In the genomic region with DNA sequence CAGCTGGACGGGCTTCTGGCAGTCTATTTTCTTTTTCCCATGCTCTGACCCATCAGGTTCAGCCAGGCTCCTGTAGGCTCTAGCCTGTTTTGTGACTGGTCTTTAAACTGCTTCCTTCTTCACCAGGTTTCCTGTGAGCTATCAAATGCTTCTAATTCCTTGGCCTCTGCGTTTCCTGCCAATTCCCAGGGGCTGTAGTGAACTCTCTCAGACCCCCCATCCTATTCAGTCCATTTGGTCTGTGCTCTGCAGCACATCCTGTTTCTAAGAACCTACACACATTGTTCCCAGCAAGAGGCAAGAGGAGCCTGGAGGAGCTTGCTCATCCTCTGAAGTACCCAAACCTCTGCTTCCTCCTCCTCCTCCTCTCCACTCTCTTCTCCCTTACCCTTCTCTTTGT, we compare ENCODE assay signal across 9 mouse cellular contexts.
DNase-seq lines count a peak whose midpoint lies in the region; ATAC-seq lines count a peak whose summit lies in the region.
"Had no signal": no experiment of that assay in that cellular context is flagged by ENCODE, and none has a peak within 500 bp of the region (broad histone marks: within the 10 kb centered on the region; RNA-seq: fewer than 3 reads in every experiment).

No protein-coding gene starts in this region.

- H3K4me1 ChIP-seq in embryonic facial prominence, embryonic 11.5 days (ENCODE audit: control insufficient read depth, insufficient read depth, low read length): no peaks in the 10 kb centered on the region
- peaks cover 10% of the 10 kb centered on the region for H3K4me1 ChIP-seq in limb, embryonic 13.5 days
- no peaks in the 10 kb centered on the region for H3K4me1 ChIP-seq in forebrain, embryonic 15.5 days

- H3K27ac ChIP-seq in embryonic facial prominence, embryonic 11.5 days (replicated peaks; ENCODE audit: low read depth, low read length): no peak overlapping the region
- H3K27ac ChIP-seq in limb, embryonic 13.5 days: 0 out of 2 replicates have a peak overlapping the region, but pooled peaks have one; percentile 28
- H3K27ac ChIP-seq in forebrain, embryonic 15.5 days (replicated peaks): no peak overlapping the region

- H3K27me3 ChIP-seq in embryonic facial prominence, embryonic 11.5 days (ENCODE audit: control insufficient read depth, insufficient read depth, low read length): no peaks in the 10 kb centered on the region
- no peaks in the 10 kb centered on the region for H3K27me3 ChIP-seq in limb, embryonic 13.5 days
- H3K27me3 ChIP-seq in forebrain, embryonic 15.5 days: no peaks in the 10 kb centered on the region

- peak; percentile 17 for DNase-seq in gastrocnemius, postnatal 14 days
- DNase-seq in gastrocnemius, adult 8-10 months (ENCODE audit: low spot score in 2 of 2): no peak
- peak; percentile 59 for DNase-seq in embryonic facial prominence, embryonic 11.5 days (ENCODE audit: low spot score)
- peak; percentile 25 to 29 for DNase-seq in heart, postnatal 36 days
- DNase-seq in frontal cortex, postnatal 25 days (ENCODE audit: low spot score in 2 of 2): no peak
- no peak for DNase-seq in layer of hippocampus, adult 9-11 months
- DNase-seq: spleen, adult 18-20 months had no signal

- no peak overlapping the region for H3K9ac ChIP-seq in embryonic facial prominence, embryonic 11.5 days (replicated peaks; ENCODE audit: low read length)
- H3K9ac ChIP-seq in limb, embryonic 13.5 days: no peak overlapping the region
- no peak overlapping the region for H3K9ac ChIP-seq in forebrain, embryonic 15.5 days (replicated peaks)

- H3K4me3 ChIP-seq in embryonic facial prominence, embryonic 11.5 days (ENCODE audit: low read depth, low read length): no peak overlapping the region
- no peak overlapping the region for H3K4me3 ChIP-seq in limb, embryonic 13.5 days
- no peak overlapping the region for H3K4me3 ChIP-seq in forebrain, embryonic 15.5 days

- WGBS in embryonic facial prominence, embryonic 11.5 days: 10% methylated on average over 2 of the region's 2 CpGs
- WGBS in limb, embryonic 13.5 days: 21% methylated on average over 2 of the region's 2 CpGs
- WGBS in forebrain, embryonic 15.5 days: 70% methylated on average over 2 of the region's 2 CpGs

- H3K9me3 ChIP-seq in embryonic facial prominence, embryonic 11.5 days (replicated peaks; ENCODE audit: control insufficient read depth, low read length): no peaks in the 10 kb centered on the region
- no peaks in the 10 kb centered on the region for H3K9me3 ChIP-seq in limb, embryonic 13.5 days
- H3K9me3 ChIP-seq in forebrain, embryonic 15.5 days: no peaks in the 10 kb centered on the region

- no peak overlapping the region for H3K4me2 ChIP-seq in embryonic facial prominence, embryonic 11.5 days (ENCODE audit: low read depth, low read length)
- no peak overlapping the region for H3K4me2 ChIP-seq in limb, embryonic 13.5 days (replicated peaks)
- no peak overlapping the region for H3K4me2 ChIP-seq in forebrain, embryonic 15.5 days (replicated peaks)

- intact Hi-C loops in gastrocnemius, postnatal 14 days (cut with DNase I; ENCODE audit: low total_unique reads): no loop called here
- intact Hi-C loops in heart, postnatal 36 days (cut with DNase I): no loop called here

- no peaks in the 10 kb centered on the region for H3K36me3 ChIP-seq in embryonic facial prominence, embryonic 11.5 days (replicated peaks; ENCODE audit: control insufficient read depth, insufficient read depth, low read depth, low read length)
- no peaks in the 10 kb centered on the region for H3K36me3 ChIP-seq in limb, embryonic 13.5 days
- H3K36me3 ChIP-seq in forebrain, embryonic 15.5 days: no peaks in the 10 kb centered on the region

- no peak for ATAC-seq in embryonic facial prominence, embryonic 11.5 days (replicated peaks; ENCODE audit: insufficient number of reproducible peaks, low FRiP score, low TSS enrichment, low read depth)
- peak; percentile 73 for ATAC-seq in limb, embryonic 13.5 days (ENCODE audit: low FRiP score, low read depth)
- ATAC-seq in forebrain, embryonic 15.5 days (replicated peaks): no peak

Comparison
In these comparisons a context has a peak if more than half of its experiments do, and no peak if none do; other contexts are left out.
1. DNase-seq: peak in gastrocnemius, postnatal 14 days (single experiment), embryonic facial prominence, embryonic 11.5 days (single experiment) and heart, postnatal 36 days (2 of 2); none in gastrocnemius, adult 8-10 months (0 of 2), frontal cortex, postnatal 25 days (0 of 2) and layer of hippocampus, adult 9-11 months (single experiment).